Mouse (Mus musculus) forebrain, embryonic 16.5 days (tissue): Measurements from ENCODE around the gene Anks1b. TPM values are rescaled to one million over a fixed set of nuclear protein-coding genes. Genes with fewer than 3 reads are reported as not detected.

Experiments used
- ATAC-seq: fragments of 200-750 bp; cut with Nextera tagmentation; 2 replicates; pipeline ENCODE4 v1.8.0; 2017; ENCODE audit warnings: mild to moderate bottlenecking, moderate library complexity
- H3K27ac ChIP-seq: fragments of 300-500 bp; sonication (generic); 2 replicates; pipeline ENCODE4 v1.5.1; 2014; ENCODE audit warnings: low read length, control low read depth
- H3K27me3 ChIP-seq: fragments of 300-500 bp; sonication (generic); replicated peaks from 2 replicates; pipeline ENCODE4 v1.6.1; 2014; ENCODE audit warnings: low read length; ENCODE audit not compliant: control insufficient read depth, insufficient read depth
- H3K36me3 ChIP-seq: fragments of 300-500 bp; sonication (generic); 2 replicates; pipeline ENCODE4 v1.6.1; 2014; ENCODE audit not compliant: control insufficient read depth, insufficient read depth
- H3K4me1 ChIP-seq: fragments of 300-500 bp; sonication (generic); replicated peaks from 2 replicates; pipeline ENCODE4 v1.6.1; 2014; ENCODE audit warnings: low read length; ENCODE audit not compliant: control insufficient read depth, insufficient read depth
- H3K4me2 ChIP-seq: fragments of 300-500 bp; sonication (generic); 2 replicates; pipeline ENCODE4 v1.6.1; 2014; ENCODE audit warnings: mild to moderate bottlenecking, low read length, control low read depth
- H3K4me3 ChIP-seq: fragments of 300-500 bp; sonication (generic); replicated peaks from 2 replicates; pipeline ENCODE4 v1.5.1; 2014; ENCODE audit warnings: mild to moderate bottlenecking, low read length, control low read depth
- H3K9ac ChIP-seq: fragments of 300-500 bp; sonication (generic); replicated peaks from 2 replicates; pipeline ENCODE4 v1.6.1; 2014; ENCODE audit warnings: low read depth, low read length, control low read depth
- H3K9me3 ChIP-seq: fragments of 300-500 bp; sonication (generic); 2 replicates; pipeline ENCODE4 v1.6.1; 2016; ENCODE audit warnings: low read length; ENCODE audit not compliant: control insufficient read depth
- WGBS: fragments of 180-500 bp; shearing (Covaris S2); extraction: QIAGEN DNeasy Blood & Tissue Kit; methylation state at CpG from one replicate; pipeline ENCODE4 v1.1.7; 2014; 5-methylcytosine and 5-hydroxymethylcytosine counted together
- polyA plus RNA-seq: library from polyadenylated mRNA; unstranded; fragments of >200 nt; fragmentation: Nextera tagmentation; extraction: Ambion mirVana; gene quantifications from 2 replicates; pipeline ENCODE4 v1.2.1, GENCODE M21; 2015

The Anks1b gene
- polyA plus RNA-seq, 1 experiment from 2014 or later: 84.4 TPM

GRCm38 (mm10) chr10:90811446-90811845 is 938.1 kb downstream of the Anks1b start:
- H3K9ac ChIP-seq: no peak overlapping the region
- no peak overlapping the region for H3K27ac ChIP-seq
- H3K4me3 ChIP-seq: no peak overlapping the region
- H3K4me1 ChIP-seq: peaks cover 17% of the 10 kb centered on the region
- ATAC-seq: no peak
- no peaks in the 10 kb centered on the region for H3K36me3 ChIP-seq
- H3K9me3 ChIP-seq: no peaks in the 10 kb centered on the region
- WGBS: 86% methylated on average over 4 of the region's 4 CpGs
- no peak overlapping the region for H3K4me2 ChIP-seq
- H3K27me3 ChIP-seq: no peaks in the 10 kb centered on the region

DNA sequence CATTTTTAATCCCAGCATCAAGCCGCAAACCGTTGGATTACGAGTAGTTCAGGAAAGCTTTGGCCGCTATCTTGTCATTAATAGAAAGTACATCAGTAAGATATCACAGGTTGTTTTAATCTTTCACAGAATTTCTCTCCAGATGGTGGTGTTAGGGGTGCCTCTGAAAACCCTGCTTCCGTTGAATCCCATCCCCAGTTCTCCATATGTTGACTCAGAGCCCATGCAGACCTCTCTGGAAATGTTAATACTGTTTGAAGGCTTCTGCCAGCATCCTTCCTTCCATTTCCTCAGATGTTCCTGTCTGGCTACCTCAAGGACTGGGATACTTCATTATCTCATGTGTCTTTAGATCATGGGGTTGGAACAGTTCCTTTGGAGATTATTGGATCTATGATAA is 940.0 kb downstream of the Anks1b start:
- WGBS: 65% methylated on average over 5 of the region's 5 CpGs
- no peak overlapping the region for H3K4me2 ChIP-seq
- H3K36me3 ChIP-seq: no peaks in the 10 kb centered on the region
- ATAC-seq: no peak
- H3K4me3 ChIP-seq: no peak overlapping the region
- H3K9ac ChIP-seq: no peak overlapping the region
- no peaks in the 10 kb centered on the region for H3K27me3 ChIP-seq
- peaks cover 22% of the 10 kb centered on the region for H3K4me1 ChIP-seq
- no peaks in the 10 kb centered on the region for H3K9me3 ChIP-seq
- no peak overlapping the region for H3K27ac ChIP-seq

DNA sequence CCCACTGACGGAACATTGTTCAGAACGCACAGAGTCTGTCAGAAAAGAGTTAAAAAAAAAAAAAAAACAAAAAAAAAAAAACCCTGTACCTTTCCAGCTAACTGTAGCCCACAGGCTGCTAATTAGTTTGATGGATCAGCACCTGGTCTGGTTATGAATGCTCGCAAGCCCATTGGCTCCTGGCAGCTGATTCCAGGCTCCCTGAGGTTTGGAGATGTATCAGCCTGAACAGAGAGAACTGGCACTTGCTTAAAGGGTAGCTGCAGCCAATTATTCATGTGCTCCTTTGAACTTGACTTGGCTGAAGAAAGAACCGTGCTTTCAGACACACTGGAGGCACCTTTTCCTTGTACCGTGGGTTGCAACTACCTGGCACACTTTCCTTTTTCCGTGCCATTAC is 941.1 kb downstream of the Anks1b start:
- Histone ChIP-seq H3K27ac (no peak overlapping the region), H3K4me3 (no peak overlapping the region), H3K4me2 (no peak overlapping the region), H3K4me1 (peaks cover 27% of the 10 kb centered on the region), H3K9me3 (no peaks in the 10 kb centered on the region), H3K27me3 (no peaks in the 10 kb centered on the region), H3K9ac (no peak overlapping the region), H3K36me3 (no peaks in the 10 kb centered on the region)
- 24% methylated on average over 6 of the region's 6 CpGs for WGBS
- peak; percentile 24; the same call in 1 of the 2 replicates for ATAC-seq

- WGBS: 13% methylated on average over 10 of the region's 10 CpGs
- peak; percentile 18; the same call in 1 of the 2 replicates for ATAC-seq
- Histone ChIP-seq H3K9ac (no peak overlapping the region; the same call in none of the 2 replicates), H3K4me3 (no peak overlapping the region), H3K36me3 (no peaks in the 10 kb centered on the region), H3K27ac (peak overlapping the region; percentile 18; the same call in 1 of the 2 replicates), H3K27me3 (no peaks in the 10 kb centered on the region), H3K4me2 (0 out of 2 replicates have a peak overlapping the region, but pooled peaks have one; percentile 13), H3K9me3 (no peaks in the 10 kb centered on the region), H3K4me1 (peaks cover 23% of the 10 kb centered on the region)
These were observed 945.1 kb downstream of the Anks1b start for GRCm38 (mm10) chr10:90818246-90818937.

DNA sequence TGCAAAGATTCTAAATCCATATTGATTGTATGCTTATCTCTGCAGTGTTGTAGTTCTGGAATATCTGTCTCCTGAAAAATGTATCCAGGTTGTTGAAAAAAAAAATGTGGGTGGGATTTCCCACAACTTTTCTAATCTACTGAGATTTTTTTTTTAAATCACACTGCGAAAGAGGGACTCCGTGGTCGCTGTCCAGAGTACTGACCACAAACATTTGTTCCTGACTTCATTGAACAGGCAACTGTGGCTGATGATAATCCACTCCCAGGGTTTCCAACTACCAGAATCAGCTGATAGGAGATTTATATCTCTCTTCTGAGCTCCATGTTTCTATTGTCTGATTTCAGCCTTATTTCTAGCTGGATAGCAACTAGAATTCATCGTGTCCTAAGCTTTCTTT is 950.1 kb downstream of the Anks1b start:
- peaks cover 4% of the 10 kb centered on the region for H3K4me1 ChIP-seq
- peaks cover 7% of the 10 kb centered on the region; the same call in 1 of the 2 replicates for H3K27me3 ChIP-seq
- H3K9me3 ChIP-seq: no peaks in the 10 kb centered on the region
- H3K27ac ChIP-seq: no peak overlapping the region
- ATAC-seq: no peak
- H3K4me3 ChIP-seq: no peak overlapping the region
- WGBS: 13% methylated on average over 4 of the region's 4 CpGs
- H3K4me2 ChIP-seq: no peak overlapping the region
- no peaks in the 10 kb centered on the region for H3K36me3 ChIP-seq
- no peak overlapping the region for H3K9ac ChIP-seq

- Histone ChIP-seq H3K36me3 (no peaks in the 10 kb centered on the region), H3K27me3 (peaks cover 7% of the 10 kb centered on the region; the same call in 1 of the 2 replicates), H3K4me3 (no peak overlapping the region), H3K9ac (no peak overlapping the region), H3K4me2 (no peak overlapping the region), H3K9me3 (no peaks in the 10 kb centered on the region), H3K27ac (no peak overlapping the region), H3K4me1 (peaks cover 3% of the 10 kb centered on the region; the same call in 1 of the 2 replicates)
- 74% methylated on average over 2 of the region's 2 CpGs for WGBS
- ATAC-seq: no peak
These were observed 951.4 kb downstream of the Anks1b start for GRCm38 (mm10) chr10:90824692-90825091.

- Histone ChIP-seq H3K27ac (no peak overlapping the region), H3K9ac (no peak overlapping the region; the same call in 1 of the 2 replicates), H3K9me3 (no peaks in the 10 kb centered on the region), H3K4me1 (peaks cover 17% of the 10 kb centered on the region), H3K4me2 (no peak overlapping the region), H3K27me3 (peaks cover 7% of the 10 kb centered on the region; the same call in 1 of the 2 replicates), H3K4me3 (no peak overlapping the region), H3K36me3 (no peaks in the 10 kb centered on the region)
- ATAC-seq: no peak
- 15% methylated on average over 4 of the region's 4 CpGs for WGBS
These were observed 953.6 kb downstream of the Anks1b start for GRCm38 (mm10) chr10:90826939-90827338.

DNA sequence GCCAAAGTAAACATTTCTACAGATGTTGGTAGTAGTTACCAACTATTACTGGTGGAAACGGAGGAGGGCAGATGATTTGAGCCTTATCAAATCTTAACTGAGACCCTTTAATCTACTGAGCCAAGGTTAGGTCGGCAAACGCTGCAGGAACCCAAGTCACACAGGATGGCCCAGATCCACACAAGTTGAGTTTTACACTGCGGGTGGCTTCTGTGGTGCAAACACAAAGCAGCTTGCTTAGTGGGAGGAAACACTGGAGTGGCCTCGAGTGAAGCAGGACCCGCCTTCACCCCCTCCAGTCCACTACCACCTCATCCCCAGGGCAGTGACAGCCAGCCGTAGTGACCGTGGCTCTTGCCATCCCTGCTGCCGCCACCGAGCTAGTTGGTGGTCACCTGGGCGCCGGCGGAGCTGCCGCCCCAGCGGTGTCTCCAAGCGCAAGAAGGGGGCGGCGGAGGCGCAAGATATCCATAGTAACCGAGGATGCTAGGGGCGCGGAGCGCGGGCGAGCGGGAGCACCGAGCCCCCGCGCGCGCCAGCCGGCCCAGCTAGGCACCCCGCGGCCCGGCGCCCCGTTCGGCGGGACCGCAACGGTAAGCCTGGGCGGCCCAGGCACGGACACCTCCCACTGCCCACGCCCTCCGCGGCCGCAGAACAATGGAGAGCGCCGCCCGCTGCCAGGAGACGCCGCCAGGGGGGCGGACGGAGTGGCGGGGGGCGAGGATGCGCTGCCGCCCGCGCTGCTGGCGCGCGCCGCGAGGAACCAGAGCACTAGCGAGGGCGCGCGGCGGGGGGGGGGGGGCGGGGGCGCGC is 955.5 kb downstream of the Anks1b start:
- H3K4me3 ChIP-seq: peak overlapping the region; percentile 73
- ATAC-seq: peak; percentile 75
- peak overlapping the region; percentile 75 for H3K4me2 ChIP-seq

More for the DNA sequence above, 955.5 kb downstream of the Anks1b start:
- no peaks in the 10 kb centered on the region for H3K36me3 ChIP-seq
- peak overlapping the region; percentile 85 for H3K9ac ChIP-seq
- H3K4me1 ChIP-seq: peaks cover 17% of the 10 kb centered on the region
- H3K27ac ChIP-seq: peak overlapping the region; percentile 61
- H3K9me3 ChIP-seq: no peaks in the 10 kb centered on the region
- H3K27me3 ChIP-seq: peaks cover 9% of the 10 kb centered on the region; the same call in 1 of the 2 replicates
- whole genome bisulfite sequencing: under 1% methylated on average over 47 of the region's 73 CpGs
